Mouse (Mus musculus) embryonic fibroblast, embryonic 13.5 days (primary cell): Measurements from ENCODE around the gene Cux2.

ENCODE experiments used
- CTCF ChIP-seq: IDR thresholded peaks from 2 replicates; pipeline ENCODE4 v1.5.1; 2011; ENCODE audit warnings: mild to moderate bottlenecking, control low read depth, low read length, moderate library complexity, borderline replicate concordance; ENCODE audit not compliant: insufficient read depth
- POLR2A ChIP-seq: IDR thresholded peaks from 2 replicates; pipeline ENCODE4 v1.6.1; 2011; ENCODE audit warnings: low read depth, mild to moderate bottlenecking, control low read depth, low read length, moderate library complexity

DNA sequence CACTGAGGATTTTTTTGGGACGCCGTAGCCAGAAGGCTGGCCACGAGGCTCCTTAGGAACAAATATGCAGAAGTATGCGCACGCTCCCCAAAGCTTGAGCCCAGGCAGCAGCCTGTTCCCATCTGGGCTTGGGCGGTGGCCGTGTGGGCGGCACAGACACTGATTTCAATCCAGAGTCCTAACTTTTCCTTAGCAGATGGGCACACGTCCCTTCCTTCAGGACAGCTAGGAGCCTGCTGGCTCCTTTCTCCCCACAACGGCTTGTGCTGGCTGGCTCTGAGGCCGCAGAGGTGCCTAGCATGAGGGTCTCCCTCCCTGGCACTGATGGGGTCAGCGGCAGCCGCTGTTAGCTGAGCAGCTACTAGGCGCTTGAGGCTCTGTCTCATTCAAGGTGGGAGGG is 157.6 kb downstream of the Cux2 start:
- no peak for TF ChIP-seq CTCF
- no peak for TF ChIP-seq POLR2A
